Mouse (Mus musculus) brain, embryonic 14.5 days (tissue): ENCODE data around the gene Gm28230. TPM values are rescaled to one million over a fixed set of nuclear protein-coding genes. Genes with fewer than 3 reads are reported as not detected.

Source experiments
- DNase-seq: peaks from one replicate; pipeline ENCODE4 v3.0.0-alpha.2; 2011; ENCODE audit warnings: low read depth
- CTCF ChIP-seq: fragments of 200-500 bp; IDR thresholded peaks from 2 replicates; pipeline ENCODE4 v1.5.1; 2012; ENCODE audit warnings: inconsistent platforms, mild to moderate bottlenecking, moderate library complexity, borderline replicate concordance; ENCODE audit not compliant: insufficient read depth, insufficient read length; ENCODE audit errors: extremely low read depth
- POLR2A ChIP-seq: fragments of 200-500 bp; IDR thresholded peaks from 2 replicates; pipeline ENCODE4 v1.6.1; 2012; ENCODE audit warnings: mild to moderate bottlenecking, inconsistent platforms, borderline replicate concordance; ENCODE audit not compliant: poor library complexity, insufficient read depth, insufficient read length, severe bottlenecking; ENCODE audit errors: extremely low read depth
- polyA plus RNA-seq: library from polyadenylated mRNA; depleted of rRNA; stranded (reverse); fragments of >200 nt; gene quantifications from 2 replicates; pipeline ENCODE4 v1.2.3, GENCODE M21; 2012

Gm28230 gene
- polyA plus RNA-seq, 1 experiment, result 1.7 TPM

DNA sequence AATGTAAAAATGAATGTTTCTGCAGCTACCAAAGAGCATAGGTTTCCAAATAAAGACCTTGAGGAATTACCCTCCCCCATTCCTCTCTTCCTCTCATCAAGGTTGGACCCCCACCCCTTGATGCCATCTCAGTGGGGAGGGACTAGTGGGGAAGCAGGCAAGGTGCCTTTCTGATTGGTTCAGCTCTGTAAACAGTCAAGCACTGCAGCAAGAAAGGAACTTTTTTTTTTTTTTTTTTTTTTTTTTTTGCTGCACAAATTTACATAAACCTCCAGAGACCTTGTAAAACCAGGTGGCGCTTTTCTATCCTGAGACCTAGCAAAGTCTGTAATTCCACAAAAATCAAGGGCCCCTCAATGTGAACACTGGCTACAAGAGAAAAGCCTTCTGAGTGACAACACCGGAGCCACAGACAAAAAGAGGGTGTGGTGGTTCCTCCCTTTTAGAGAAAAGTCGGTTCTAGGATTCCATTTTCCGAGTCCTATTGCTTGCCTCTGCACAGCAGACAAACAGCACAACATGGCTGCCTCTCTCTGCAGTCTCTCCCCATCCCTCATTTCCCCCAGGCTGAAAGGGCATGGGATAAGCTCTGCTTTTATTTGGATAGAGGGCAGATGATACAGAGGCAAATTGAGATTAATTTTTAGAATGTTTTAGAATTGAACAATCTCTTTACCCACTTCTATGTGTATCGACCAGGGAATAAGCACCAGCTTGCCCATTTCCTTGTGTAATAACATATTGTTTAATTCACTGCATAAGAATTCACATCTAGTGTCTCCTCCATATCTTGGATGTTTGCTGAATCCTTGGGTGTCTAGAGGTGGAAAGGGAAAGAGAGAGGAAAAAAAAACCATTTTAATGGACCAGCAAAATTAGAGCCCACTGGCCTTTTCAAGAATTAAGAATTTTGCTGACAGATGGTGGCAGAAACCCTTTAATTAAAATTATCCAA lies 16.8 kb upstream of the Gm28230 start:
- DNase-seq, result no peak
- no peak for TF ChIP-seq CTCF
- no peak for TF ChIP-seq POLR2A

DNA sequence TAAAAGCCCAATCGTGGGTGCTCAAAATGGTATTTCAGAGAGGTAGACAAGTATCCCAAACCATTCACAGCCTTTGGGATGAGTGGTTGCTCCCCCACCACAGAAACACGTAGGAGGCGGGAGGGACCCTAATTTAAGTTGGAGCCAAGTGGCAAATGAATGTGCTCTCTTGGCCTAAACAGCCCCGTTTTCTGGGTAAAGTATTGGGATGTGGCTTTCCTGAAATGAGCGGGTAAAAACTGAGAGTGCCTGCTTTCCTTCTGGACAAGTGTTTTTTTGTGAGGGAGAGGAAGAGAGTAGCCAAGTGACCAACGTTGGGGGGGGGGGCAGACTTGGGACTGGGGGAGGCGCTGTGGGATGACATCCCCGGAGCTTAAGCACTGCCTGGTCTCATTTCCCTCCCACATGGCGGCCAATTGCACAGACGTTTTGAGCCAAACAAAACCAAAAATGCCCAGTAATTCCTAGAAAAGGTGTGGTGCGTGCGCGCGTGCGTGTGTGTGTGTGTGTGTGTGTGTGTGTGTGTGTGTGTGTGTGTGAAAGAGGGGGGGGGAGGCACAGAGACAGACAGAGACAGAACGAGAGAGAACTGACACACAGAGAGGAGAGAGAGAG lies 15.5 kb upstream of the Gm28230 start:
- TF ChIP-seq CTCF (no peak), POLR2A (no peak)
- no peak for DNase-seq

GRCm38 (mm10) chr2:74711721-74712621 lies 14.6 kb upstream of the Gm28230 start, which contains the start of the genes Hoxd3 and Hoxd4:
Gene Hoxd3, plus strand, starts transcription at chr2:74711927.
Gene Hoxd4, plus strand, starts transcription at chr2:74711929.
- TF ChIP-seq CTCF, result no peak
- no peak for TF ChIP-seq POLR2A
- DNase-seq, result peak; percentile 51

GRCm38 (mm10) chr2:74713239-74714150 lies 13.0 kb upstream of the Gm28230 start:
- DNase-seq, result peak; percentile 55
- no peak for TF ChIP-seq POLR2A
- TF ChIP-seq CTCF, result no peak

DNA sequence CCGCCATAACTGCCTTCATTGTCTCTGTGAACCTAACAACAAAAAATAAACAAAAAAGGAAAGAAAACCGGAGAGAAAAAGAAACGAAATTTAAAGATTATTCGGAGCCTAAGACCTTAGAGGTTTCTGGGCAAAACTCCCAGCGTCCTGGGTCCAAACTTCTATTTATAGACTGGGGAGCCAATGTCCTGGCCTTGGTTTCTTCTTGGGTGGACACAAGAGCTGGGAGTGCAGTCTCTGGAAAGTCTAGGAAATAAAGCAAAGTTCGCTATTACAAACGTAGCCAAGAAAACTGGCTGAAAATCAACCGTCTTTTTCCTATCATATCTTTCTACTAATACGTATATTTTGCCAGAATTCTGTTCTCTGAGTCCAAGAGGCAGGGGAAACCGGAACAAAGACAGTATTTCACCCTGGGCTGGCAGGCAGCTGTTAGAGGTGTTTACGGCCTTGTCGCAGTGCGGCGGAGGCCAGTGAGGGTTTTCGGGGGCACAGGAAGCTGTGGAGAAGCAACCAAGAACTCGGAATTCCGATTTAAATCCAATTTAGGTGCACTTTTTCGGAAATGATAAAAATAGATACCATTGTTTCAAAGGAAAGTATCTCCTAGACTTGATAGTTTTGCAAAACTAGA lies 12.3 kb upstream of the Gm28230 start:
- no peak for TF ChIP-seq CTCF
- no peak for TF ChIP-seq POLR2A
- no peak for DNase-seq

- no peak for DNase-seq
- TF ChIP-seq CTCF (no peak), POLR2A (no peak)
Measured at GRCm38 (mm10) chr2:74714881-74715280, 11.6 kb upstream of the Gm28230 start.

DNA sequence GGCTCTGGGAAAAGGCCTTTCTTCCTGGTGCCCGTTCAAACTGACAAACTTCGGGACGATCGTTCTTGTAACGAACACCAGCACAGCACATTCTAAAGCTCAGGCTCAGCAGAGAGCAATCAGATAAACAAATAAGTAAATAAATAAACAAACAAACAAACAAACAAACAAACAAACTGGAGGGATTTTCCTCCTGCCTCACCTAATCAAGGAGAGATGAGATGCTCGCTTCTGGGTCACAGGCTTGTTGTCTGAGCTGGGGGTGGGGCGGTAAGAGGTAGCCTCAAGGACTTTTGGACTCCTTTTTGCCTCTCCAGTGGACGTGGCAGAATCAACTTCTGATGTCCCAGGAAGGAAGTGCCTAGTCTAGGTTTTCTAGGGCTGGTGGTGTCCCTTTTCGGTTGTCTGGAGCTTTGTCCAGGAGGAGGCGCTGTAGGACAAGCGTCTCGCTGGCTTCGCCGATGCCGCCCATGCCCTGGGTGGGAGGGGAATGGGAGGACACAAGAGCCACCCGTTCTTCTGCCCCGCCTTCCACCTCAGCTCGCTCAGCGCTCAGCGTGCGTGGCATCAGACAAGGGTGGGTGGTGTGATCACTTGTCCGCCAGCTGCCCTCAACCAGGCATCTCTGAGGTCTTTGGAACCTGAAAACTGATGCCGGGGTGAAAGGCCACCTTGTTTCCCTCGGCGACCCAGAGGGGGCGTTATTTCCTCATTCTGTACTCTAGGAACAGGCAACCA lies 10.9 kb upstream of the Gm28230 start:
- TF ChIP-seq POLR2A (no peak), CTCF (peak; percentile 87)
- DNase-seq, result peak; percentile 89

DNA sequence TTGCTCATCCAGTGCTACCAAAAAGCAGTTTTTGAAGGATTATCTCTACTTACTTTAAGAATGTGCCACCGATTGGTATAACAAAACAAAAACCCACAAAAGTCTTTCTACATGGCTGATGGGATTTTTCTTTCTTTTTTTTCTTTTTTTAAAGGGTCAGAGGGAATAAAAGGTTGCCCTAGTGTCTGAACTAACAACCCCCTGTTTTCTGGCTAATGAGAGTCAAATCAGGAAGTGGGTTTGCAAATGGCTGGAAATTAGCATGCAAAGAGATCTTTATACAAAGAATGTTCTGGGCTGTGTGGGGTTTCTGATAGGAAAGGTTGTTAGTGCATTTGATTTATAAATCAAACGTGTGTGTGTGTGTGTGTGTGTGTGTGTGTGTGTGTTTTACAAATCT lies 6.1 kb upstream of the Gm28230 start:
- no peak for TF ChIP-seq CTCF
- no peak for TF ChIP-seq POLR2A

GRCm38 (mm10) chr2:74720955-74721491 lies 5.5 kb upstream of the Gm28230 start:
- DNase-seq, result no peak
- TF ChIP-seq CTCF, result no peak
- TF ChIP-seq POLR2A, result no peak

More for the DNA sequence above, 6.1 kb upstream of the Gm28230 start:
- DNase-seq, result no peak

- TF ChIP-seq CTCF (no peak), POLR2A (no peak)
- no peak for DNase-seq
Measured at GRCm38 (mm10) chr2:74721882-74722281, 4.6 kb upstream of the Gm28230 start.

DNA sequence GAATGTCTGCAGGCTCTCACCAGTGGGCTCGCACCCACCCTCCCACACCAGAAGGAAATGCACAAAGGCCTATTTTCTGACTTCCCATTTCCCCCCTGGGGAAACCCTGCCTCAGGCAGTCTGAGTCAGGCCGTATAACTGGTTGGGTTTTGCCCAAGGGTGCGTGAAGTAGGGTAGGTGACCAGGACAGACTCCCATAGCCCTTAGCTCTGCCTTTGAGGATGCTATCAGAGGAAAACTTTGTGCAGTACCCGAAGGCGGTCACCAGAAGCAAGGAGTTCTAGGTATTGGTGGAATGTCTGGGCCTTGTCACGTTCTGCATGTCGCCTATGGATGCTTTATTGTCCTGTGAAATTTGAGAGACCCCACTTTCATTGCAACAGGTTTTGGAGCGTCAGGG lies 3.6 kb upstream of the Gm28230 start:
- DNase-seq, result no peak
- no peak for TF ChIP-seq CTCF
- TF ChIP-seq POLR2A, result no peak
